Mouse (Mus musculus) spleen, postnatal 14 days (tissue): ENCODE results near the gene Il27.

Source experiments
- DNase-seq, 2 experiments: peaks; one replicate each; pipeline ENCODE4 v3.0.0; 2021 to 2022; ENCODE audit warnings: low spot score in 2 of 2

Gene Il27

DNA sequence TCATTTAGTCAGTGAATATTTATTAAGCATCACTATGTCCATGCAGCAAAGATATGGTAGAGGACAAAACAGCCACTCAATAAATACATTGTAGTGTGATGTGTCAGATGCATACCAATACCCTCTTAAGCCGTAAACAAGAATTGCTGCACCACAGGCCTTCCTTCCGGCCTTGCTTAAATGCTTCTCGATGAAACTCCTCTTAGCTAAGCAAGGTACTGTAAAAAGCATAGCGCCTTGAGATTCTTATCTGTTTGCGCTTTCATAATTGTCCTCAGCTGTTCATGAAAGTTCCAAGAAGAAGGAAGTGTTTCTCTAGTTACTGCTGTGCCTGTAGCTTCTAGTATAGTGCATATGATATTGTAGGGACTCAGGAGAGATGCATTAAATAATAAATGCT lies 11.9 kb upstream of the Il27 start:
- no peak for DNase-seq

DNA sequence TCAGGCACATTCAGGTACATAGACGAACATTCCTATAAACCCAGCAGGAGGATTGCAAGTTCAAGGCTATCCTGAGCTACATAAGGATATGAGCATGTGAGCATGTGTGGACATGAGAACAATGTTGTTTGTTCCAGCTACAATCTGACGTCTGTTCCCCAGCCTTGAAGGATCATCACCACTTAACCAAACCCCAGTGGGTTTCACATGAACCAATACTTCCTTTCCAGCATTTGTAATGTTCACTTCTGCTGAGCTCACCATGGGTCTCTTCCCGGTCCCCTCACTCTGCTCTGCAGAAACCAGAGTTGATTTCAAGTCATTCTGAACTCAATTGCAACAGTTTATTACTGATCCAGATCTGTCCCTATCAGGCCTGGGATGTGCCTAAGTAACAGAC lies 7.9 kb upstream of the Il27 start:
- DNase-seq: no peak

DNA sequence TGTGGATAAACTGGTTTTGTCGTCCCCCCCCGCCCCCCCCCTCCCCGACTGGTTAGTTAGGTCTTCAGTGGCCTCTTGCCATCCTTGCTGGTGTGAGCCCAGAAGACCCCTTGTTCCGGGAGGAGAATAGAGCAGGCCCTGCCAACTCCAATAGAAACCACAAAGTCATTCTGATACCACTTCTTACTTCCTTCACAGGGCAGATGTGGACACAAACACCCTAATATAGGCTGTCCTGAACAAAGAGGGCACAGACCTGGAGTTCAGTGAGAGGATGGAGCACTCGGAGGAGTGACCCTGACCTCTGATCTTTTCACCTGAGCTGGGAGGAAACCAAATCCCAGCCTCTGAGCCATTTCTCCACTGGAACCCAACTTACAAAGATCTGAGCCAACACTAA lies 7.2 kb upstream of the Il27 start:
- no peak for DNase-seq

- DNase-seq: no peak
Observed at GRCm38 (mm10) chr7:126598919-126599318, 4.2 kb upstream of the Il27 start.

GRCm38 (mm10) chr7:126596414-126596813 lies 1.7 kb upstream of the Il27 start:
- no peak for DNase-seq

DNA sequence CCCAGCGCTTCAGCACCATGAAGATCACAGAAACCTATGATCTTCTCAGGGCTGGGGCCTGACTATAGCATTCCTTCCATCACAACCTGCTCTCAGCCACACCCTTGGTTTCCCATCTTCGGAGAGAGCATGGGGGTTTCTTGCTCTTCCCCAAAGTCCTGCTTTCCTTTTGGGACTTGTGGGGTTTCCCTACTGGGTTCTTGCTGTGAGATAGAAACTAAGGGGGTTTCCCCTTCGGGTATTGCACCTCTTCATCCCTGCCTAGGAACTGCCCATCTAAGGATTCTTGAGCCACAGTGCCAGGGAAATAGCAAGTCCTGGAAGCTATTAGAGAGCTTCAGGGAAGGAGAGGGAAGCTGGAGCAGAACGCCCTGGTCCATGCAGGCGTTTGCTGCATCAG lies 1.1 kb upstream of the Il27 start:
- no peak for DNase-seq

DNA sequence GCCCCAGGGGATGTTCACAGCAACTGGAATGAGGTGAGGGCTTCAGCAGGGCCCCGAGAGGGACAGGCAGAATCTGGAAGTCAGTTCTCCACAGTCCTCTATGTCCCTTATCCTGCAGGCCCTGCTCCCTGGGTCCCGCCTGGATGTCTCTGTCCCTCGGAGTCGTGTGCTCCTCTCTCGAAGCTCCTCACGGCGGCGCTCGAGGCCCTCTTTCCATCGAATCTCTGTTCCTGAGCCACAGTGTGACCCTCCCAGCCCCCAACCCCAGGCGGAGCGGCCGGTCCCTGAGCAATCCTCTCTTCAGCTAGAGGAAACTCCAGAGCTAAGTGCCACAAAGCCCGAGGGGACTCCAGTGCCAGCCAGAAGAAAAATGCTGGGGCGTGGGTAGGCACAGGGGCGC lies 7.0 kb downstream of the Il27 start:
- no peak for DNase-seq

- DNase-seq: no peak
Observed at GRCm38 (mm10) chr7:126586839-126587238, 7.9 kb downstream of the Il27 start.

- DNase-seq: no peak
Observed at GRCm38 (mm10) chr7:126585717-126586116, 9.0 kb downstream of the Il27 start, which contains the start of gene Cln3. TSS of gene Cln3 (minus strand) at chr7:126585817.

GRCm38 (mm10) chr7:126584506-126584977 lies 10.2 kb downstream of the Il27 start, which contains the start of gene Apobr:
TSS of gene Apobr (plus strand) at chr7:126584942.
- DNase-seq: no peak

DNA sequence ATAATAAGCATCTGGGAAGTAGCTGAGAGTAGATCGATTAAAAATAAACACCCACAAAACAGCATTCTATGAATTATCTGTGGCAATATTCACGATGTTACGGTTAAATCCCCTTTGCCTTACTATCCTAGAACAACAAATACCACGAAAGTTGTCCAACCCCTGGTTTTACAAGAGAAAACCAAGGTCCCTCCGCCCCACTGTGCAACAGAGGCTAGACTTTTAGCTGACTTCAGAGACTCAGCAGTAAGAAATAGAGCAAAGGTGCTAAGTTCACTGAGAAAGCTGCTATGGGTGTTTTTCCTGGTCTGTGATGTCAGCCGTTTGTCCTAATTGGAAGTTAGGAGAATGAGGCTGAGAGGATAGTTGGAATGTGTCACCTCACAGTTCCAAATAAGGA lies 11.0 kb downstream of the Il27 start:
- DNase-seq: no peak

DNA sequence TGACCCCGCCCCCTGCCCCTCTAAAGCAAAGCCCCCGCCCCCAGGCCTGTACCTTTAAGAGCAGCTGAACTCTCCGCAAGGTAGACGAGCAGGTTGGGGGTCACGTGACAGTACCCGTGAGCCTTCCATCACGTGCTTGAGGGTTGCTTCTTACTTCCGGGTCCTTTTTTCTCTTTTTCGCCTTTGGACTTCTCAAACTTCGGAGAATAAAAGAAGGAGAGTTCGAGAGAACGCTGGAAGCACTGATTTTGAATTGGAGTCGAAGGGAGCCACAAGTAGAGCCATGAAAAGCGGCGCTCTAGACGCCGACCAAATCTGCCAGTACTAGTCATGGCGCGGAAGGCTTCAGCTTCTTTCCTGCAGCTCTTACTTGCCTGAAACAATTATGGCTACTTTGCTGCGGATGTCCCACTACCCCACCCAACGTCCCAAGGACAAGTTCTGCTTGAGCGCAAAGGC lies 11.5 kb downstream of the Il27 start:
- DNase-seq: peak; percentile 42 to 59

DNA sequence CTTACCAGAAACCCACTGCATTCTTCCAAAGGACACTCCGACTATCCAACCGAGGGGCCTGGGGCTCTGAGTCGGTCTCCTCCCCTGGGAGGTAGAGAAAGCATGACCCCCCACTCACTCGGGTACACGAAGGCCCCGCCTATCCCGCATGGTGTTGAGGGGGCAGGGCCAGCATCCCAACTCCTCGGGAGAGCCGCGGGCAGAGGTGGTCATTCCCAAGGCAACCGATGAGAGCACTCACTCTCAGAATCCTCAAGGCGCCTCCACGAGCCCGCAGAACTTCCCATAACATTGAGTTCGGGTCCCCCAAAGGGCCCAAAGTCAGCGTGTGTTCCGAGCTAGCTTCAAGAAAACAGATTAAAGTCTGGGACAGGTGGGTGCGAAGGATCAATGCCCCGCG lies 12.0 kb downstream of the Il27 start:
- no peak for DNase-seq

- no peak for DNase-seq
Observed at GRCm38 (mm10) chr7:126581661-126582060, 13.1 kb downstream of the Il27 start.

DNA sequence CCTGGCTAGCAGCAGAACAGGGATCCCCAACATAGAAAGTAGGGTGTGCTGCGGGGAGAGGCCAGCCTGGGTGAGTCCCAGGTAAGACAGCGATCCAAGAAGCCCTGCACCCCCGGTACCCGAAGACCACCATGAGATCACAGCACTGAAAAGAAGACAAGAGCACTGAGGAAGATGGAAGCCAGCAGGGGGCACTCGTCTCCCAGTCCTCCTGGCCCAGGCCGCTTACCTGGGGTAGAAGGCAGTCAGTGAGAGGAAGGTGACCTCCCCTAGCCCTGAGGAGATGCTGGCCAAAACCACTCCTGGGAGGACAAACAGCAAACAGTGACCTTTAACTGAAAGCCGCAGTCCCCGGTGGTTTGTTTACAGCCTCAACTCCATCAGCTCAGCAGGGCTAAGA lies 15.6 kb downstream of the Il27 start:
- DNase-seq: peak in 1 of 2 experiments; percentile 36

DNA sequence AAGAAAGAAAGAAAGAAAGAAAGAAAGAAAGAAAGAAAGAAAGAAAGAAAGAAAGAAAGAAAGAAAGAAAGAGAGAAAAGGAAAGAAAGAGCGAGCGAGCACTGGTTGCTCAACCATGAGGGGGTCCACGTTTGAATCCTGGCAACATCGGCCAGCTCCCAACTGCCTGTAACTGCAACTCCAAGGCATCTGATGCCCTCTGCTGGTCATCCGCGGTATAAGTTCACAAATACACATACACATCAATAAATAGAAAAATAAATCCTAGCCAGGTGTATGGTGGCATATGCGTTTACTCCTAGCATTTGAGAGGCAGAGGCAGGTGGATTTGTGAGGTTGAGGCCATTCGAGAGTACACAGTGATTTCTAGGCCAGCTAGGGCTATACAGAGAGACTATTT lies 17.8 kb downstream of the Il27 start:
- DNase-seq: peak; percentile 32 to 63

DNA sequence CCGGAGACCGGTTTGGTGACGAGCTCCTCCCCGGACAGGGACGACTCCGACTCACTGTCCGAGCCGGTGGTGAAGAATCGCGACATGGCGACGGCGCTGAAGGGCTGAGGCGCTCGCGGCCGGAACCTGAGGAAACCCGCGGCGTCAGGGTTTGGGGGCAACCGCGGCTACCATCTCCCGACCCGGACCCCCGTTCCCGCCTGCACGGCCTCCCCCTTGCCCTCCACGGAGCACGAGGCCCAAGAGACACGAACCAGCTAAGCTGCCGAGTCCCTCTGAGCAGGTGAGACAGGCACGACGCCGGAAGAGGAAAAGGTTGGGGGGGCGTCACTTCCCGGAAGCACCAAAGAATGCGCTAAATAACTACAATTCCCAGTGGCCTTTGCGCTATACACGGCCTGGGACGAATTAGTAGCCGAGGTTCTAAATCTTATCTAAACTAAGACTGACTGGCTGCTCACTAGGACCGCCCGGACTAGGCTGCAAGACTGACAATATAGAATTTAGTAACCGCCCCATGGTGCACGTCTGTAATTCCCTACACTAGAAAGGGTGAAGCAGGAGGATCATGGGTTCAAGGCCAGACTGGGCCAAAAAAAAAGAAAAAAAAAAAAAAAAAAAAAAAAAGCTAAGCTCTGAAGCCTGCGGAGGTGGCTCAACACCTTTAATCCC lies 28.5 kb downstream of the Il27 start, which contains the start of gene Eif3c:
Gene Eif3c (minus strand): TSS at position 318 of the 672 bp plus-strand sequence.
- peak; percentile 62 to 73 for DNase-seq

DNA sequence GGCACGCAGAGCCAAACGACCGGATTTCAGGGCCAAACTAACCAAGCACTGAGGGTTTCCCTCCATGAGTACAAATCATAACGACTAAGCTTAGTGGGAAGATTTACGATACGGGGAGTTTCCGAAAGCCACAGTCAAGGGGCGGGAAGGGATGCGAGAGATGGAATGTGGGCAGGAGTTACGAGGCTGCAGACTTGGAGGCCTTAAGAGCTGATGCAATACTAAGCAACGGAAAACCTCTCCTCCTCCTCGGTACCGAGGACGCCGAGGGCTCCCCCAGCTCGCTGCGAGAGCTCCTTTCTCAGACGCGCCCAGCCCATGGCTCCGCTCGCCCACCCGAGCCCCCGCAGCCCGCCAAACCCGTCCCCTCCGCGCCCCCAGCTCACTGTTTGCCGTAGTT lies 29.0 kb downstream of the Il27 start:
- no peak for DNase-seq

DNA sequence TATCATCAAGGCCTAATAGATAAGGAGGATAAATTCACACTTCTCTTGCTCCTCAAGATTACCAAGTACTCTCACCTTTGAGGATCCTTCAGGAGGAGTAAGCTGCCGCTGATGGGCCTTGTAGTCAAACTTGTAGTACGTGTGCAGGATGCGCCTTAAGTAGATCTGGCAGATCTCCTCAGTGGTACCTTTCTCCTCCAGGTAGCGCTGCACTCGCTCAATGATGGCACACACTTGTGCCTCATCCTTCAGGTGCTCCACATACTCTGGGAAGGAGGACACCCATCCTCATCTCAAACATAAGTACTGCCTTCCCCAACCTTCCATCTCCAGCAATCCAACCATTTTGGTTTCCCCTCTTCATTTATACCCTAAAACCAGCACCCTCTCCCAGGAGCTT lies 38.1 kb downstream of the Il27 start:
- no peak for DNase-seq

GRCm38 (mm10) chr7:126554796-126555195 lies 39.9 kb downstream of the Il27 start:
- DNase-seq: no peak

GRCm38 (mm10) chr7:126545631-126546030 lies 49.1 kb downstream of the Il27 start:
- no peak for DNase-seq

GRCm38 (mm10) chr7:126541661-126542060 lies 53.1 kb downstream of the Il27 start:
- no peak for DNase-seq
